Mouse (Mus musculus) lung, postnatal 0 days (tissue): ENCODE results near the gene Lhx1.

Source experiments
- CTCF ChIP-seq: IDR thresholded peaks from 2 replicates; pipeline ENCODE4 v1.5.1; 2016; ENCODE audit warnings: antibody characterized with exemption, mild to moderate bottlenecking
- EP300 ChIP-seq: IDR thresholded peaks from 2 replicates; pipeline ENCODE4 v1.6.1; 2016; ENCODE audit warnings: antibody characterized with exemption, mild to moderate bottlenecking, control low read depth

DNA sequence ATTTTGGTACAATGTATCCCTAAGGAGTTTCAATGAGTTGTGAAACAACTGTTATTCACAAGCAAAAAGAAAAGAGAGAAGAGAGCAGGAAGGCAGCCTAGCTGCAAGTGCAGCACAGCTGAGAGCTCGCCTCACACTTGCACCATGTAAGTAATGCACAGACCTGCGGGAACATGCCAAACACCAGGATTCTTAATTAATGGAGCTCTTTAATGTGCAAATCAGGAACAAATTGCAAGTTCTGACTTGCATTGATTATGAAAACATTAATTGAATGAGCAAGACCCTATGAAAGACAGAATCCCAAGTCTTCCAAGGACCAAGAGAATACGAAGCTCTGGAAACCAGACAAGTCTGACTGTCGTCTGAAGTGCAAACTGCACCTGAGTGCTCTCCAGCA is 29.6 kb downstream of the Lhx1 start:
- TF ChIP-seq CTCF (no peak), EP300 (no peak)
